ENCODE assay signal across 17 mouse cellular contexts in genomic region chr3:70803411-70803810, GRCm38 (mm10).
"Had no signal": no experiment of that assay in that cellular context is flagged by ENCODE, and none has a peak within 500 bp of the region (broad histone marks: within the 10 kb centered on the region; RNA-seq: fewer than 3 reads in every experiment).

No protein-coding gene starts in this region.

- H3K4me2 ChIP-seq: liver, embryonic 11.5 days; liver, embryonic 15.5 days; midbrain, embryonic 13.5 days; neural tube, embryonic 13.5 days; stomach, embryonic 15.5 days had no signal

- DNase-seq: kidney, adult 9 months; kidney, postnatal 36 days; lung, adult 2 months; lung, postnatal 36 days; retina, postnatal 1 day; right cerebral cortex, postnatal 4 days; spleen, adult 18-20 months; thymus, adult 2 months; thymus, postnatal 25 days had no signal

- H3K9me3 ChIP-seq: limb, embryonic 10.5 days; liver, embryonic 15.5 days; midbrain, embryonic 13.5 days; neural tube, embryonic 13.5 days; stomach, embryonic 15.5 days had no signal

- H3K36me3 ChIP-seq: limb, embryonic 10.5 days; liver, embryonic 15.5 days; midbrain, embryonic 13.5 days; neural tube, embryonic 13.5 days; stomach, embryonic 15.5 days had no signal

- H3K4me1 ChIP-seq: limb, embryonic 10.5 days; liver, embryonic 15.5 days; midbrain, embryonic 13.5 days; neural tube, embryonic 13.5 days; stomach, embryonic 15.5 days had no signal

- H3K4me3 ChIP-seq: limb, embryonic 10.5 days; liver, embryonic 15.5 days; midbrain, embryonic 13.5 days; neural tube, embryonic 13.5 days; stomach, embryonic 15.5 days had no signal

- H3K27me3 ChIP-seq: liver, embryonic 15.5 days; midbrain, embryonic 13.5 days; neural tube, embryonic 13.5 days; stomach, embryonic 15.5 days had no signal

- H3K27ac ChIP-seq: kidney, postnatal 0 days; limb, embryonic 10.5 days; liver, embryonic 15.5 days; midbrain, embryonic 13.5 days; neural tube, embryonic 13.5 days; stomach, embryonic 15.5 days had no signal

- ATAC-seq: lung, postnatal 0 days; midbrain, embryonic 13.5 days had no signal

- H3K9ac ChIP-seq: liver, embryonic 15.5 days; midbrain, embryonic 13.5 days; neural tube, embryonic 13.5 days; stomach, embryonic 15.5 days had no signal
